8 mouse cellular contexts compared by ENCODE assay signal in genomic region chr2:57237026-57237425, GRCm38 (mm10). TPM values are rescaled to one million over a fixed set of nuclear protein-coding genes. Genes with fewer than 3 reads are reported as not detected.
DNase-seq lines count a peak whose midpoint lies in the region; ATAC-seq and TF ChIP-seq lines count a peak whose summit lies in the region.

No protein-coding gene starts in this region.

- no peak overlapping the region for H3K9ac ChIP-seq in embryonic facial prominence, embryonic 14.5 days (ENCODE audit: low read depth, low read length)
- H3K9ac ChIP-seq in intestine, embryonic 16.5 days (ENCODE audit: low read depth, low read length), result peak overlapping the region; percentile 95
- no peak overlapping the region for H3K9ac ChIP-seq in neural tube, embryonic 12.5 days

- H3K9me3 ChIP-seq in embryonic facial prominence, embryonic 14.5 days (ENCODE audit: control insufficient read depth, low read length), result no peaks in the 10 kb centered on the region
- H3K9me3 ChIP-seq in intestine, embryonic 16.5 days (ENCODE audit: control insufficient read depth, low read length), result no peaks in the 10 kb centered on the region
- H3K9me3 ChIP-seq in neural tube, embryonic 12.5 days, result no peaks in the 10 kb centered on the region

- no peak for TF ChIP-seq CTCF in left cerebral cortex, adult 2 months (IDR thresholded peaks at IDR 0.05)

- H3K27ac ChIP-seq in left cerebral cortex, adult 2 months, result no peak overlapping the region; the same call in 1 of the 2 replicates
- H3K27ac ChIP-seq in embryonic facial prominence, embryonic 14.5 days (replicated peaks; ENCODE audit: low read depth, low read length), result 0 out of 2 replicates have a peak overlapping the region, but pooled peaks have one; percentile 81
- H3K27ac ChIP-seq in intestine, embryonic 16.5 days (ENCODE audit: low read length), result no peak overlapping the region
- H3K27ac ChIP-seq in neural tube, embryonic 12.5 days, result no peak overlapping the region

- WGBS in embryonic facial prominence, embryonic 14.5 days, result 36% methylated on average over 6 of the region's 6 CpGs
- 44% methylated on average over 6 of the region's 6 CpGs for WGBS in intestine, embryonic 16.5 days
- WGBS in neural tube, embryonic 12.5 days, result 44% methylated on average over 6 of the region's 6 CpGs

- peak overlapping the region; percentile 67 for H3K4me3 ChIP-seq in left cerebral cortex, adult 2 months
- peak overlapping the region; percentile 73 for H3K4me3 ChIP-seq in embryonic facial prominence, embryonic 14.5 days (ENCODE audit: low read depth, low read length)
- peak overlapping the region; percentile 73; the same call in 1 of the 2 replicates for H3K4me3 ChIP-seq in intestine, embryonic 16.5 days (ENCODE audit: low read length)
- no peak overlapping the region for H3K4me3 ChIP-seq in neural tube, embryonic 12.5 days

- no peaks in the 10 kb centered on the region; the same call in 1 of the 2 replicates for H3K4me1 ChIP-seq in embryonic facial prominence, embryonic 14.5 days (ENCODE audit: control insufficient read depth, insufficient read depth, low read length)
- peaks cover 7% of the 10 kb centered on the region; the same call in 1 of the 2 replicates for H3K4me1 ChIP-seq in intestine, embryonic 16.5 days (ENCODE audit: control insufficient read depth, insufficient read depth, low read length)
- H3K4me1 ChIP-seq in neural tube, embryonic 12.5 days, result no peaks in the 10 kb centered on the region

- H3K36me3 ChIP-seq in embryonic facial prominence, embryonic 14.5 days (ENCODE audit: control insufficient read depth, insufficient read depth, low read length), result no peaks in the 10 kb centered on the region
- no peaks in the 10 kb centered on the region for H3K36me3 ChIP-seq in intestine, embryonic 16.5 days (ENCODE audit: control insufficient read depth, insufficient read depth, low read length)
- H3K36me3 ChIP-seq in neural tube, embryonic 12.5 days, result no peaks in the 10 kb centered on the region

- intact Hi-C loops in left cerebral cortex, adult 2 months (cut with DNase I), result no loop called here
- intact Hi-C loops in left cerebral cortex, postnatal 4 days (cut with DNase I), result no loop called here

- DNase-seq in left cerebral cortex, adult 2 months (ENCODE audit: extremely low spot score in 1 of 2, low spot score in 2 of 2), result no peak
- DNase-seq in left cerebral cortex, postnatal 4 days, result no peak
- DNase-seq in embryonic facial prominence, embryonic 14.5 days (ENCODE audit: low spot score), result peak; percentile 68
- no peak for DNase-seq in cerebellum, postnatal 4 days (ENCODE audit: low spot score in 2 of 2)
- DNase-seq in embryo, embryonic 9.5 days (ENCODE audit: extremely low spot score), result no peak

- ATAC-seq in embryonic facial prominence, embryonic 14.5 days (ENCODE audit: low read depth), result no peak
- ATAC-seq in intestine, embryonic 16.5 days, result no peak
- ATAC-seq in neural tube, embryonic 12.5 days (ENCODE audit: low FRiP score, low read depth), result no peak
- no peak for ATAC-seq in erythroblast, adult 5-6 weeks (replicated peaks; ENCODE audit: low FRiP score, poor library complexity, severe bottlenecking)

- H3K4me2 ChIP-seq in embryonic facial prominence, embryonic 14.5 days (ENCODE audit: low read depth, low read length), result peak overlapping the region; percentile 95
- H3K4me2 ChIP-seq in intestine, embryonic 16.5 days (ENCODE audit: low read depth, low read length), result peak overlapping the region; percentile 89
- peak overlapping the region; percentile 92 for H3K4me2 ChIP-seq in neural tube, embryonic 12.5 days (replicated peaks)

- H3K27me3 ChIP-seq in embryonic facial prominence, embryonic 14.5 days (replicated peaks; ENCODE audit: control insufficient read depth, insufficient read depth, low read length), result no peaks in the 10 kb centered on the region
- H3K27me3 ChIP-seq in intestine, embryonic 16.5 days (replicated peaks; ENCODE audit: control insufficient read depth, insufficient read depth, low read length), result no peaks in the 10 kb centered on the region
- 0 out of 2 replicates have a peak, but pooled peaks cover 2% of the 10 kb centered on the region for H3K27me3 ChIP-seq in neural tube, embryonic 12.5 days (replicated peaks)

RNA-seq across cellular contexts. Expression of gene Gpd2, which starts 0.4 kb away (rescaled TPM):
- 10 to 100 TPM; 92.8 to 98.0 TPM for total RNA-seq in left cerebral cortex, adult 2 months (2021)
- 10 to 100 TPM; 92.7 to 99.4 TPM for total RNA-seq in left cerebral cortex, postnatal 4 days (2021)
- polyA plus RNA-seq in embryonic facial prominence, embryonic 14.5 days (2014; fragmentation: Nextera tagmentation; extraction: Ambion mirVana), result 14.7 and 17.1 TPM in 2 replicates
- 23.0 and 27.0 TPM in 2 replicates for polyA plus RNA-seq in intestine, embryonic 16.5 days (2015; fragmentation: Nextera tagmentation; extraction: Ambion mirVana)
- 14.7 and 16.7 TPM in 2 replicates for polyA plus RNA-seq in neural tube, embryonic 12.5 days (2016; fragmentation: Nextera tagmentation; extraction: Ambion mirVana)
- 9.4 and 11.3 TPM in 2 replicates for total RNA-seq in erythroblast, adult 5-6 weeks (2015; ENCODE audit: low replicate concordance)
- 7.7 and 11.4 TPM in 2 replicates for total RNA-seq in erythroblast, adult 5-6 weeks (2017; ENCODE audit: low replicate concordance)

Comparison
In these comparisons a context has a peak if more than half of its experiments do, and no peak if none do; other contexts are left out.
1. RNA of gene Gpd2, which starts 0.4 kb away (total RNA-seq): 92.7 to 99.4 TPM in left cerebral cortex, postnatal 4 days and 92.8 to 98.0 TPM in left cerebral cortex, adult 2 months; 7.7 to 11.4 TPM in erythroblast, adult 5-6 weeks; every median in the first group is over 4 times any median in the second.
2. Peak in every context shown above with its lines, with median percentiles within 50 percentile points of each other: H3K4me2 ChIP-seq.